12 mouse cellular contexts compared by ENCODE assay signal in genomic region chr9:61314630-61315179, GRCm38 (mm10). TPM values are rescaled to one million over a fixed set of nuclear protein-coding genes. Genes with fewer than 3 reads are reported as not detected.
DNase-seq lines count a peak whose midpoint lies in the region; ATAC-seq and TF ChIP-seq lines count a peak whose summit lies in the region.
"Had no signal": no experiment of that assay in that cellular context is flagged by ENCODE, and none has a peak within 500 bp of the region (broad histone marks: within the 10 kb centered on the region; RNA-seq: fewer than 3 reads in every experiment).

No protein-coding gene starts in this region.

- no peak for ATAC-seq in heart, embryonic 13.5 days (ENCODE audit: extremely low read depth, insufficient number of reproducible peaks, low FRiP score, low TSS enrichment)
- no peak for ATAC-seq in lung, embryonic 14.5 days (ENCODE audit: insufficient read depth)
- peak; percentile 49; the same call in 1 of the 2 replicates for ATAC-seq in intestine, postnatal 0 days
- ATAC-seq in stomach, embryonic 15.5 days (ENCODE audit: insufficient read depth, low FRiP score, low read depth): no peak

- no peak for DNase-seq in heart, adult 8-10 months (ENCODE audit: low spot score)
- no peak for DNase-seq in lung, embryonic 14.5 days
- DNase-seq in lung, postnatal 10 days: no peak
- no peak for DNase-seq in layer of hippocampus, adult 9-11 months
- no peak for DNase-seq in spleen, postnatal 14 days (ENCODE audit: low spot score in 2 of 2)
- DNase-seq: lung, adult 2 months; retina, postnatal 1 day; thymus, postnatal 36 days had no signal

- H3K27ac ChIP-seq in heart, embryonic 13.5 days (replicated peaks): 0 out of 2 replicates have a peak overlapping the region, but pooled peaks have one; percentile 56
- peak overlapping the region; percentile 70; the same call in 1 of the 2 replicates for H3K27ac ChIP-seq in lung, embryonic 14.5 days (ENCODE audit: low read depth)
- H3K27ac ChIP-seq in intestine, postnatal 0 days (ENCODE audit: low read depth, low read length): no peak overlapping the region
- H3K27ac ChIP-seq in stomach, embryonic 15.5 days: peak overlapping the region; percentile 70; the same call in 1 of the 2 replicates

- 46% methylated on average over 6 of the region's 6 CpGs for WGBS in heart, embryonic 13.5 days
- WGBS in lung, embryonic 14.5 days: 48% methylated on average over 6 of the region's 6 CpGs
- 52% methylated on average over 6 of the region's 6 CpGs for WGBS in intestine, postnatal 0 days
- 47% methylated on average over 6 of the region's 6 CpGs for WGBS in stomach, embryonic 15.5 days

- H3K4me2 ChIP-seq in heart, embryonic 13.5 days: no peak overlapping the region
- no peak overlapping the region for H3K4me2 ChIP-seq in lung, embryonic 14.5 days
- no peak overlapping the region for H3K4me2 ChIP-seq in intestine, postnatal 0 days (replicated peaks; ENCODE audit: low read depth)
- no peak overlapping the region for H3K4me2 ChIP-seq in stomach, embryonic 15.5 days
- H3K4me2 ChIP-seq: heart, embryonic 11.5 days had no signal

- no peaks in the 10 kb centered on the region for H3K9me3 ChIP-seq in heart, embryonic 13.5 days
- H3K9me3 ChIP-seq in lung, embryonic 14.5 days (ENCODE audit: low read depth, low read length): no peaks in the 10 kb centered on the region
- no peaks in the 10 kb centered on the region for H3K9me3 ChIP-seq in intestine, postnatal 0 days (ENCODE audit: control insufficient read depth)
- no peaks in the 10 kb centered on the region for H3K9me3 ChIP-seq in stomach, embryonic 15.5 days

- peaks cover 99% of the 10 kb centered on the region for H3K27me3 ChIP-seq in heart, embryonic 13.5 days (replicated peaks)
- peaks cover 56% of the 10 kb centered on the region for H3K27me3 ChIP-seq in lung, embryonic 14.5 days (ENCODE audit: insufficient read depth, low read length)
- peaks cover 7% of the 10 kb centered on the region; the same call in 1 of the 2 replicates for H3K27me3 ChIP-seq in intestine, postnatal 0 days (replicated peaks; ENCODE audit: control insufficient read depth, insufficient read depth, low read length)
- H3K27me3 ChIP-seq in stomach, embryonic 15.5 days (replicated peaks): 0 out of 2 replicates have a peak, but pooled peaks cover 4% of the 10 kb centered on the region

- H3K4me1 ChIP-seq in heart, embryonic 13.5 days: peaks cover 39% of the 10 kb centered on the region
- H3K4me1 ChIP-seq in lung, embryonic 14.5 days (ENCODE audit: insufficient read depth): peaks cover 32% of the 10 kb centered on the region
- no peaks in the 10 kb centered on the region for H3K4me1 ChIP-seq in intestine, postnatal 0 days (replicated peaks; ENCODE audit: control insufficient read depth, insufficient read depth, low read length)
- H3K4me1 ChIP-seq in stomach, embryonic 15.5 days: peaks cover 30% of the 10 kb centered on the region

- H3K4me3 ChIP-seq in heart, embryonic 13.5 days: no peak overlapping the region
- H3K4me3 ChIP-seq in lung, embryonic 14.5 days (ENCODE audit: low read depth, low read length): no peak overlapping the region
- no peak overlapping the region for H3K4me3 ChIP-seq in intestine, postnatal 0 days (ENCODE audit: low read depth, low read length)
- H3K4me3 ChIP-seq in stomach, embryonic 15.5 days (replicated peaks): no peak overlapping the region

- no peak overlapping the region for H3K9ac ChIP-seq in heart, embryonic 13.5 days
- no peak overlapping the region for H3K9ac ChIP-seq in lung, embryonic 14.5 days
- H3K9ac ChIP-seq in intestine, postnatal 0 days (ENCODE audit: low read depth, low read length): no peak overlapping the region
- H3K9ac ChIP-seq in stomach, embryonic 15.5 days: no peak overlapping the region

- no peak for TF ChIP-seq CTCF in lung, embryonic 14.5 days (IDR thresholded peaks at IDR 0.05; ENCODE audit: low read depth)
- no peak for TF ChIP-seq CTCF in intestine, postnatal 0 days (IDR thresholded peaks at IDR 0.05; ENCODE audit: low read depth)

- no peaks in the 10 kb centered on the region for H3K36me3 ChIP-seq in heart, embryonic 13.5 days
- no peaks in the 10 kb centered on the region for H3K36me3 ChIP-seq in lung, embryonic 14.5 days (ENCODE audit: insufficient read depth)
- H3K36me3 ChIP-seq in intestine, postnatal 0 days (ENCODE audit: control insufficient read depth, insufficient read depth): no peaks in the 10 kb centered on the region
- no peaks in the 10 kb centered on the region for H3K36me3 ChIP-seq in stomach, embryonic 15.5 days

RNA-seq across cellular contexts. Expression of gene Tle3, which starts 57.5 kb away (rescaled TPM):
- polyA plus RNA-seq in heart, embryonic 13.5 days (2015; fragmentation: Nextera tagmentation; extraction: Ambion mirVana): 7.3 and 9.1 TPM in 2 replicates
- 10 to 100 TPM in 3 of 4 experiments, 1 to 10 TPM in 1; 9.7 to 16.2 (median 14.0) TPM for total RNA-seq in heart, adult 8-10 months (2022)
- 28.7 and 32.5 TPM in 2 replicates for polyA plus RNA-seq in lung, embryonic 14.5 days (2014; fragmentation: Nextera tagmentation; extraction: Ambion mirVana)
- polyA plus RNA-seq in intestine, postnatal 0 days (2015; fragmentation: Nextera tagmentation; extraction: Ambion mirVana): 24.3 and 28.6 TPM in 2 replicates
- 24.3 and 25.4 TPM in 2 replicates for polyA plus RNA-seq in stomach, embryonic 15.5 days (2015; fragmentation: Nextera tagmentation; extraction: Ambion mirVana)
